In the genomic region with DNA sequence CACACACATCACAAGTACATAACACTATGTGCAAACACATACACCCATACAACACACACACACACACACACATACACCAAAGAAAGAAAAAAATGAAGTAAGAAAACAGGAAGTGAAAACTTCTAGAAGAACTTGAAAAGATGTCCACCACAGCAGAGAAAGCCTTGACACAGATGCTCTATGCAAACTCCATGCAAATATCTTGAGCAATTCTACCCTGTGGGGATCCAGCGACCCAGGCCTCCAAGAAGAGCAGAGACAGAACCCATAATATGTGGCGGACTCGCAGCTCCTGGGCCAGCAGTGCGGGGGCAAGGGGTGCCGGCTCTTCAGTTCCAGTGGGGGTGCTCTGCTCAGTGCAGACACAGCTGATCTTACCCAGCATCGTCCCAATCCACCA, we compare ENCODE assay signal across 20 mouse cellular contexts.
DNase-seq lines count a peak whose midpoint lies in the region; ATAC-seq and TF ChIP-seq lines count a peak whose summit lies in the region.
"Had no signal": no experiment of that assay in that cellular context is flagged by ENCODE, and none has a peak within 500 bp of the region (broad histone marks: within the 10 kb centered on the region; RNA-seq: fewer than 3 reads in every experiment).

No protein-coding gene starts in this region.

- peaks cover 23% of the 10 kb centered on the region for H3K4me1 ChIP-seq in liver, embryonic 15.5 days (replicated peaks)
- H3K4me1 ChIP-seq in CH12.LX (ENCODE audit: control insufficient read depth in 1 of 2, insufficient read depth in 2 of 2) = peaks cover 48 to 95% of the 10 kb centered on the region in 2 experiments

- H3K27ac ChIP-seq in liver, embryonic 15.5 days (replicated peaks) = peak overlapping the region; percentile 29; the same call in 1 of the 2 replicates
- peak overlapping the region; percentile 62 for H3K27ac ChIP-seq in CH12.LX (ENCODE audit: insufficient read depth, low read depth)
- H3K27ac ChIP-seq: embryonic facial prominence, embryonic 12.5 days; heart, embryonic 10.5 days; hindbrain, postnatal 0 days; limb, embryonic 12.5 days; stomach, postnatal 0 days had no signal

- H3K79me2 ChIP-seq in CH12.LX (replicated peaks; ENCODE audit: control insufficient read depth, extremely low read depth, insufficient read depth, poor library complexity, severe bottlenecking) = no peaks in the 10 kb centered on the region

- H3K27me3 ChIP-seq in liver, embryonic 15.5 days = no peaks in the 10 kb centered on the region
- no peaks in the 10 kb centered on the region for H3K27me3 ChIP-seq in CH12.LX (replicated peaks)
- H3K27me3 ChIP-seq: embryonic facial prominence, embryonic 12.5 days; limb, embryonic 12.5 days had no signal

- WGBS in liver, embryonic 15.5 days (ENCODE audit: insufficient replicate concordance) = 75% methylated on average over 6 of the region's 6 CpGs

- H3K4me2 ChIP-seq in liver, embryonic 15.5 days = no peak overlapping the region
- peak overlapping the region; percentile 63 for H3K4me2 ChIP-seq in CH12.LX (ENCODE audit: insufficient read depth, low read depth, poor library complexity, severe bottlenecking)
- H3K4me2 ChIP-seq: embryonic facial prominence, embryonic 12.5 days; limb, embryonic 12.5 days had no signal

- ATAC-seq in liver, embryonic 15.5 days (ENCODE audit: insufficient read depth) = no peak
- ATAC-seq in megakaryocyte progenitor cell, adult 5-6 weeks (replicated peaks; ENCODE audit: poor library complexity) = 0 out of 2 replicates have a peak, but pooled peaks have one; percentile 15
- ATAC-seq: hindbrain, postnatal 0 days had no signal

- no peak for DNase-seq in liver
- DNase-seq in A20 (ENCODE audit: low read depth, low spot score) = peak; percentile 88
- DNase-seq in CH12.LX (ENCODE audit: extremely low read depth) = peak; percentile 91
- no peak for DNase-seq in left cerebral cortex, adult 18-20 months (ENCODE audit: low spot score in 2 of 2)
- no peak for DNase-seq in cerebellum, postnatal 14 days
- DNase-seq in kidney, adult 18-20 months = no peak
- DNase-seq: adrenal gland, postnatal 14 days; cerebellum, adult 9-11 months; gastrocnemius, postnatal 14 days; heart, postnatal 14 days; kidney, adult 2 months; kidney, postnatal 36 days; midbrain, embryonic 14.5 days had no signal

- TF ChIP-seq CTCF in CH12.LX (conservative IDR thresholded peaks at IDR 0.05 in 1 of 2, IDR thresholded peaks at IDR 0.05 in 1 of 2; ENCODE audit: low read depth in 2 of 2, low read length in 2 of 2) = no peak

- H3K36me3 ChIP-seq in liver, embryonic 15.5 days (replicated peaks) = peaks cover 9% of the 10 kb centered on the region
- peaks cover 8 to 44% of the 10 kb centered on the region in 2 experiments for H3K36me3 ChIP-seq in CH12.LX (replicated peaks in 1 of 2; ENCODE audit: control insufficient read depth in 1 of 2, insufficient read depth in 1 of 2, low read length in 1 of 2)

- H3K9ac ChIP-seq in liver, embryonic 15.5 days = no peak overlapping the region
- no peak overlapping the region for H3K9ac ChIP-seq in CH12.LX (ENCODE audit: insufficient read depth, low read depth)
- H3K9ac ChIP-seq: embryonic facial prominence, embryonic 12.5 days; limb, embryonic 12.5 days had no signal

- H3K9me3 ChIP-seq in liver, embryonic 15.5 days (replicated peaks) = no peaks in the 10 kb centered on the region
- peaks cover 18% of the 10 kb centered on the region for H3K9me3 ChIP-seq in CH12.LX (replicated peaks; ENCODE audit: low read length)
- H3K9me3 ChIP-seq: embryonic facial prominence, embryonic 12.5 days; heart, embryonic 10.5 days had no signal

- in situ Hi-C loops in CH12.LX (cut with MboI; ENCODE audit: low pct_ligation_motif_present, low pct_unique_long_range_greater_than_20kb, low sequenced_read_pairs) = loop anchor here (5.0 kb wide), 1 partner anchor 85 kb away; the partner anchor contains the start of gene Prex1

- no peak for TF ChIP-seq POLR2A in CH12.LX (IDR thresholded peaks at IDR 0.05; ENCODE audit: low read depth, low read length)

- TF ChIP-seq RAD21 in CH12.LX (IDR thresholded peaks at IDR 0.05; ENCODE audit: low read depth, low read length) = no peak; the same call in 1 of the 2 replicates

- peak; percentile 98 for TF ChIP-seq EP300 in CH12.LX (IDR thresholded peaks at IDR 0.05; ENCODE audit: low read length)

- H3K4me3 ChIP-seq in liver, embryonic 15.5 days (replicated peaks) = no peak overlapping the region
- H3K4me3 ChIP-seq in CH12.LX (replicated peaks in 1 of 3; ENCODE audit: low read depth in 2 of 3, low read length in 2 of 3, poor library complexity in 1 of 3) = no peak overlapping the region
- H3K4me3 ChIP-seq: embryonic facial prominence, embryonic 12.5 days; heart, embryonic 10.5 days; limb, embryonic 12.5 days had no signal

- dilution Hi-C loops in CH12.LX (cut with MboI; ENCODE audit: extremely low pct_ligation_motif_present, extremely low pct_unique_long_range_greater_than_20kb, low sequenced_read_pairs) = no loop called here

TF ChIP-seq in CH12.LX, 34 proteins besides CTCF, POLR2A, EP300 and RAD21:
- TF ChIP-seq PAX5 (IDR thresholded peaks at IDR 0.05; ENCODE audit: low read length) (no peak), USF2 (conservative IDR thresholded peaks at IDR 0.05; ENCODE audit: low read depth, low read length) (no peak), ZKSCAN1 (IDR thresholded peaks at IDR 0.05; ENCODE audit: borderline replicate concordance, low read depth, low read length) (no peak), CHD2 (IDR thresholded peaks at IDR 0.05; ENCODE audit: low read length) (peak; percentile 71), GABPA (IDR thresholded peaks at IDR 0.05; ENCODE audit: insufficient replicate concordance, low read depth, low read length) (no peak), TCF12 (IDR thresholded peaks at IDR 0.05; ENCODE audit: low read depth, low read length) (peak; percentile 88), ELF1 (IDR thresholded peaks at IDR 0.05; ENCODE audit: low read depth, low read length) (peak; percentile 56; the same call in 1 of the 2 replicates), MXI1 (IDR thresholded peaks at IDR 0.05; ENCODE audit: low read depth, low read length) (no peak), JUN (IDR thresholded peaks at IDR 0.05; ENCODE audit: insufficient read depth, low read depth, low read length) (0 out of 2 replicates have a peak, but pooled peaks have one; percentile 15), MEF2A (IDR thresholded peaks at IDR 0.05; ENCODE audit: borderline replicate concordance, low read depth, low read length) (peak; percentile 69), NRF1 (IDR thresholded peaks at IDR 0.05; ENCODE audit: low read depth, low read length) (no peak), TBP (conservative IDR thresholded peaks at IDR 0.05; ENCODE audit: low read depth, low read length) (no peak), ZMIZ1 (IDR thresholded peaks at IDR 0.05; ENCODE audit: low read depth, low read length) (no peak), NELFE (IDR thresholded peaks at IDR 0.05; ENCODE audit: low read depth, low read length) (no peak), USF1 (IDR thresholded peaks at IDR 0.05; ENCODE audit: low read depth, low read length) (no peak), ETS1 (conservative IDR thresholded peaks at IDR 0.05; ENCODE audit: low read depth, low read length) (peak; percentile 80), MAZ (IDR thresholded peaks at IDR 0.05; ENCODE audit: low read depth, low read length) (peak; percentile 71), KAT2A (IDR thresholded peaks at IDR 0.05; ENCODE audit: insufficient replicate concordance, low read length) (no peak), MAFK (IDR thresholded peaks at IDR 0.05; ENCODE audit: insufficient replicate concordance, low read length) (peak; percentile 73; the same call in 1 of the 2 replicates), POLR2AphosphoS2 (IDR thresholded peaks at IDR 0.05; ENCODE audit: low read depth, low read length) (no peak), UBTF (IDR thresholded peaks at IDR 0.05; ENCODE audit: low read depth, low read length) (no peak), E2F4 (IDR thresholded peaks at IDR 0.05; ENCODE audit: insufficient replicate concordance, low read depth, low read length) (0 out of 2 replicates have a peak, but pooled peaks have one; percentile 37), JUND (conservative IDR thresholded peaks at IDR 0.05; ENCODE audit: low read depth, low read length) (0 out of 2 replicates have a peak, but pooled peaks have one; percentile 72), ZC3H11A (IDR thresholded peaks at IDR 0.05; ENCODE audit: low read depth, low read length) (no peak), HCFC1 (IDR thresholded peaks at IDR 0.05; ENCODE audit: low read depth, low read length) (peak; percentile 42; the same call in 1 of the 2 replicates), IRF4 (IDR thresholded peaks at IDR 0.05; ENCODE audit: low read depth, low read length) (peak; percentile 96), SMC3 (IDR thresholded peaks at IDR 0.05; ENCODE audit: low read depth, low read length) (no peak), ZNF384 (IDR thresholded peaks at IDR 0.05; ENCODE audit: low read depth, low read length) (peak; percentile 98), MAX (IDR thresholded peaks at IDR 0.05; ENCODE audit: low read length) (no peak; the same call in 1 of the 2 replicates), CHD1 (IDR thresholded peaks at IDR 0.05; ENCODE audit: low read depth, low read length) (no peak), MYC (IDR thresholded peaks at IDR 0.05; ENCODE audit: low read depth, low read length) (peak; percentile 72), SIN3A (IDR thresholded peaks at IDR 0.05; ENCODE audit: low read length) (peak; percentile 78; the same call in 1 of the 2 replicates), RCOR1 (conservative IDR thresholded peaks at IDR 0.05; ENCODE audit: low read depth, low read length) (peak; percentile 75; the same call in 1 of the 2 replicates), BHLHE40 (IDR thresholded peaks at IDR 0.05; ENCODE audit: low read depth, low read length) (peak; percentile 76)

Comparison
In these comparisons a context has a peak if more than half of its experiments do, and no peak if none do; other contexts are left out.
1. DNase-seq: peak in A20 (single experiment) and CH12.LX (single experiment); none in liver (single experiment), left cerebral cortex, adult 18-20 months (0 of 2), cerebellum, postnatal 14 days (0 of 2) and kidney, adult 18-20 months (single experiment).